Mouse (Mus musculus) embryonic fibroblast, embryonic 13.5 days (primary cell): ENCODE measurements around the gene Mansc1.
"Not testable (repeated sequence)": the region's sequence is repeated elsewhere in the genome, so short reads cannot be mapped to it uniquely, and the experiment has no call there.

Source experiments
- CTCF ChIP-seq: IDR thresholded peaks from 2 replicates; pipeline ENCODE4 v1.5.1; 2011; ENCODE audit warnings: mild to moderate bottlenecking, control low read depth, low read length, moderate library complexity, borderline replicate concordance; ENCODE audit not compliant: insufficient read depth
- POLR2A ChIP-seq: IDR thresholded peaks from 2 replicates; pipeline ENCODE4 v1.6.1; 2011; ENCODE audit warnings: low read depth, mild to moderate bottlenecking, control low read depth, low read length, moderate library complexity

DNA sequence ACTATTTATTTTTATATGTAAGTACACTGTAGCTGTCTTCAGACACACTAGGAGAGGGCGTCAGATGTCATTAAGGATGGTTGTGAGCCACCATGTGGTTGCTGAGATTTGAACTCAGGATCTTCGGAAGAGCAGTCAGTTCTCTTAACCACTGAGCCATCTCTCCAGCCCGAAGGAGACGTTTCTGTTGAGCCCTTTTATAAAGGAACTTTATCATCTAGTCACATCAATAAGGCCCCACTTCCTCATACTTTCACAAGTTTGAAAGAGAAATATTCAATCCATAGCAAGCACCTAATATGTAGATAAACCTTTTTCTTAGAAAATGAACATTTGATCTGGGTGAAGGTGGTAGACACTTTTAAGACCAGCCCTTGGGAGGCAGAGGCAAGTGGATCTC lies 47.0 kb upstream of the Mansc1 start:
- not testable (repeated sequence) for TF ChIP-seq CTCF, POLR2A
